Mouse (Mus musculus): ENCODE measurements around the gene Olfr373.

Gene Olfr373

GRCm38 (mm10) chr8:72133507-72133906 is 50.5 kb downstream of the Olfr373 start:
- in situ Hi-C loops (cut with MboI, MseI), result no loop called here

GRCm38 (mm10) chr8:72134756-72135445 is 51.9 kb downstream of the Olfr373 start, which contains the start of gene Tpm4:
Tpm4 (plus strand) TSS chr8:72134975.
- in situ Hi-C loops (cut with MboI, MseI), result no loop called here

- in situ Hi-C loops (cut with MboI, MseI), result no loop called here
Observed at GRCm38 (mm10) chr8:72135446-72136301, 52.7 kb downstream of the Olfr373 start.

GRCm38 (mm10) chr8:72136302-72136978 is 53.5 kb downstream of the Olfr373 start:
- in situ Hi-C loops (cut with MboI, MseI), result no loop called here

- in situ Hi-C loops (cut with MboI, MseI), result no loop called here
Observed at GRCm38 (mm10) chr8:72137431-72137830, 54.5 kb downstream of the Olfr373 start.

GRCm38 (mm10) chr8:72138456-72138855 is 55.5 kb downstream of the Olfr373 start:
- in situ Hi-C loops (cut with MboI, MseI), result no loop called here

- in situ Hi-C loops (cut with MboI, MseI), result no loop called here
Observed at GRCm38 (mm10) chr8:72143256-72143824, 60.4 kb downstream of the Olfr373 start.

GRCm38 (mm10) chr8:72144345-72144975 is 61.5 kb downstream of the Olfr373 start:
- in situ Hi-C loops (cut with MboI, MseI), result no loop called here

GRCm38 (mm10) chr8:72145511-72145910 is 62.5 kb downstream of the Olfr373 start:
- in situ Hi-C loops (cut with MboI, MseI), result no loop called here

GRCm38 (mm10) chr8:72146056-72146455 is 63.1 kb downstream of the Olfr373 start:
- in situ Hi-C loops (cut with MboI, MseI), result no loop called here

GRCm38 (mm10) chr8:72146556-72146955 is 63.6 kb downstream of the Olfr373 start:
- in situ Hi-C loops (cut with MboI, MseI), result no loop called here

- in situ Hi-C loops (cut with MboI, MseI), result no loop called here
Observed at GRCm38 (mm10) chr8:72147266-72147665, 64.3 kb downstream of the Olfr373 start.

- in situ Hi-C loops (cut with MboI, MseI), result no loop called here
Observed at GRCm38 (mm10) chr8:72149056-72149455, 66.1 kb downstream of the Olfr373 start.

- in situ Hi-C loops (cut with MboI, MseI), result no loop called here
Observed at GRCm38 (mm10) chr8:72151418-72152078, 68.6 kb downstream of the Olfr373 start.
